Mouse (Mus musculus): Measurements from ENCODE around the gene Itgbl1. TPM values are rescaled to one million over a fixed set of nuclear protein-coding genes. Genes with fewer than 3 reads are reported as not detected.
"Not testable (repeated sequence)": the region's sequence is repeated elsewhere in the genome, so short reads cannot be mapped to it uniquely, and the experiment has no call there.

The Itgbl1 gene
- polyA plus RNA-seq, 1 experiment from 2014 or later, result 0.12 TPM

GRCm38 (mm10) chr14:123663206-123663605, 3.4 kb downstream of the Itgbl1 start:
- Histone ChIP-seq H3K9ac (replicated peaks; ENCODE audit: low read depth) (no peak overlapping the region), H3K27ac (ENCODE audit: low read length) (no peak overlapping the region), H3K27me3 (replicated peaks; ENCODE audit: insufficient read depth, low read length) (no peaks in the 10 kb centered on the region), H3K4me1 (ENCODE audit: insufficient read depth, low read depth, low read length) (no peaks in the 10 kb centered on the region), H3K4me2 (replicated peaks; ENCODE audit: low read depth, low read length) (no peak overlapping the region), H3K9me3 (ENCODE audit: low read length) (no peaks in the 10 kb centered on the region), H3K36me3 (ENCODE audit: insufficient read depth, low read length) (no peaks in the 10 kb centered on the region), H3K4me3 (ENCODE audit: low read depth, low read length) (no peak overlapping the region)
- TF ChIP-seq EP300 (IDR thresholded peaks at IDR 0.05) (no peak), CTCF (IDR thresholded peaks at IDR 0.05) (no peak)
- ATAC-seq, result no peak
- DNase-seq (ENCODE audit: low spot score), result no peak

GRCm38 (mm10) chr14:123664451-123664850, 4.7 kb downstream of the Itgbl1 start:
- DNase-seq (ENCODE audit: low spot score), result no peak
- Histone ChIP-seq H3K27ac (ENCODE audit: low read length) (no peak overlapping the region), H3K4me1 (ENCODE audit: insufficient read depth, low read depth, low read length) (no peaks in the 10 kb centered on the region), H3K4me3 (ENCODE audit: low read depth, low read length) (no peak overlapping the region), H3K27me3 (replicated peaks; ENCODE audit: insufficient read depth, low read length) (no peaks in the 10 kb centered on the region), H3K4me2 (replicated peaks; ENCODE audit: low read depth, low read length) (no peak overlapping the region), H3K9ac (replicated peaks; ENCODE audit: low read depth) (no peak overlapping the region), H3K9me3 (ENCODE audit: low read length) (no peaks in the 10 kb centered on the region), H3K36me3 (ENCODE audit: insufficient read depth, low read length) (no peaks in the 10 kb centered on the region)
- ATAC-seq, result no peak
- no peak for TF ChIP-seq EP300 (IDR thresholded peaks at IDR 0.05)
- TF ChIP-seq CTCF (IDR thresholded peaks at IDR 0.05), result no peak

- not testable (repeated sequence) for H3K27ac ChIP-seq (ENCODE audit: low read length); H3K27me3 ChIP-seq (replicated peaks; ENCODE audit: insufficient read depth, low read length); H3K4me3 ChIP-seq (ENCODE audit: low read depth, low read length); H3K36me3 ChIP-seq (ENCODE audit: insufficient read depth, low read length); H3K4me1 ChIP-seq (ENCODE audit: insufficient read depth, low read depth, low read length); DNase-seq (ENCODE audit: low spot score); ATAC-seq; H3K4me2 ChIP-seq (replicated peaks; ENCODE audit: low read depth, low read length); H3K9ac ChIP-seq (replicated peaks; ENCODE audit: low read depth); H3K9me3 ChIP-seq (ENCODE audit: low read length)
- WGBS, result 74% methylated on average over 21 of the region's 21 CpGs
Observed at GRCm38 (mm10) chr14:123671076-123671475, 11.3 kb downstream of the Itgbl1 start.

- H3K4me2 ChIP-seq (replicated peaks; ENCODE audit: low read depth, low read length), result no peak overlapping the region
- no peak for TF ChIP-seq EP300 (IDR thresholded peaks at IDR 0.05)
- TF ChIP-seq CTCF (IDR thresholded peaks at IDR 0.05), result no peak
- no peak overlapping the region for H3K4me3 ChIP-seq (ENCODE audit: low read depth, low read length)
- H3K9me3 ChIP-seq (ENCODE audit: low read length), result no peaks in the 10 kb centered on the region
- DNase-seq (ENCODE audit: low spot score) (no peak), ATAC-seq (no peak)
- H3K27ac ChIP-seq (ENCODE audit: low read length), result no peak overlapping the region
- H3K27me3 ChIP-seq (replicated peaks; ENCODE audit: insufficient read depth, low read length), result no peaks in the 10 kb centered on the region
- H3K4me1 ChIP-seq (ENCODE audit: insufficient read depth, low read depth, low read length), result no peaks in the 10 kb centered on the region
- H3K36me3 ChIP-seq (ENCODE audit: insufficient read depth, low read length), result no peaks in the 10 kb centered on the region
- no peak overlapping the region for H3K9ac ChIP-seq (replicated peaks; ENCODE audit: low read depth)
- WGBS, result 53% methylated on average over 2 of the region's 2 CpGs
Observed at GRCm38 (mm10) chr14:123678091-123678490, 18.3 kb downstream of the Itgbl1 start.

- ATAC-seq, result no peak
Observed at GRCm38 (mm10) chr14:123714751-123715150, 55.0 kb downstream of the Itgbl1 start.

GRCm38 (mm10) chr14:123742055-123742454, 82.3 kb downstream of the Itgbl1 start:
- no peaks in the 10 kb centered on the region for H3K36me3 ChIP-seq (ENCODE audit: insufficient read depth, low read length)
- no peak for DNase-seq (ENCODE audit: low spot score)
- 31% methylated on average over 1 of the region's 1 CpGs for WGBS
- H3K4me3 ChIP-seq (ENCODE audit: low read depth, low read length), result no peak overlapping the region
- ATAC-seq, result no peak
- H3K27me3 ChIP-seq (replicated peaks; ENCODE audit: insufficient read depth, low read length), result no peaks in the 10 kb centered on the region
- H3K9ac ChIP-seq (replicated peaks; ENCODE audit: low read depth), result no peak overlapping the region
- H3K4me2 ChIP-seq (replicated peaks; ENCODE audit: low read depth, low read length), result no peak overlapping the region
- H3K9me3 ChIP-seq (ENCODE audit: low read length), result no peaks in the 10 kb centered on the region
- TF ChIP-seq CTCF (IDR thresholded peaks at IDR 0.05) (no peak), EP300 (IDR thresholded peaks at IDR 0.05) (no peak)
- H3K27ac ChIP-seq (ENCODE audit: low read length), result no peak overlapping the region
- H3K4me1 ChIP-seq (ENCODE audit: insufficient read depth, low read depth, low read length), result no peaks in the 10 kb centered on the region

More at GRCm38 (mm10) chr14:123714751-123715150, 55.0 kb downstream of the Itgbl1 start:
- no peaks in the 10 kb centered on the region for H3K27me3 ChIP-seq (replicated peaks; ENCODE audit: insufficient read depth, low read length)
- TF ChIP-seq CTCF (IDR thresholded peaks at IDR 0.05) (no peak), EP300 (IDR thresholded peaks at IDR 0.05) (no peak)
- H3K4me1 ChIP-seq (ENCODE audit: insufficient read depth, low read depth, low read length), result no peaks in the 10 kb centered on the region
- no peaks in the 10 kb centered on the region for H3K36me3 ChIP-seq (ENCODE audit: insufficient read depth, low read length)
- no peak overlapping the region for H3K4me3 ChIP-seq (ENCODE audit: low read depth, low read length)
- no peaks in the 10 kb centered on the region for H3K9me3 ChIP-seq (ENCODE audit: low read length)
- DNase-seq (ENCODE audit: low spot score), result no peak
- no peak overlapping the region for H3K9ac ChIP-seq (replicated peaks; ENCODE audit: low read depth)
- H3K27ac ChIP-seq (ENCODE audit: low read length), result no peak overlapping the region
- no peak overlapping the region for H3K4me2 ChIP-seq (replicated peaks; ENCODE audit: low read depth, low read length)

- ATAC-seq (no peak), DNase-seq (ENCODE audit: low spot score) (no peak)
- TF ChIP-seq EP300 (IDR thresholded peaks at IDR 0.05) (no peak), CTCF (IDR thresholded peaks at IDR 0.05) (no peak)
- H3K9me3 ChIP-seq (ENCODE audit: low read length), result no peaks in the 10 kb centered on the region
- no peaks in the 10 kb centered on the region for H3K4me1 ChIP-seq (ENCODE audit: insufficient read depth, low read depth, low read length)
- WGBS, result 42% methylated on average over 1 of the region's 1 CpGs
- H3K9ac ChIP-seq (replicated peaks; ENCODE audit: low read depth), result no peak overlapping the region
- H3K4me2 ChIP-seq (replicated peaks; ENCODE audit: low read depth, low read length), result no peak overlapping the region
- H3K36me3 ChIP-seq (ENCODE audit: insufficient read depth, low read length), result no peaks in the 10 kb centered on the region
- H3K27ac ChIP-seq (ENCODE audit: low read length), result no peak overlapping the region
- no peaks in the 10 kb centered on the region for H3K27me3 ChIP-seq (replicated peaks; ENCODE audit: insufficient read depth, low read length)
- no peak overlapping the region for H3K4me3 ChIP-seq (ENCODE audit: low read depth, low read length)
Observed at GRCm38 (mm10) chr14:123751017-123751416, 91.2 kb downstream of the Itgbl1 start.
